Mouse (Mus musculus): ENCODE measurements around the gene Ctse. TPM values are rescaled to one million over a fixed set of nuclear protein-coding genes. Genes with fewer than 3 reads are reported as not detected.

Ctse gene
- 0.95 and 1.3 TPM in 2 replicates for polyA plus RNA-seq (2015; fragmentation: Nextera tagmentation; extraction: Ambion mirVana)

DNA sequence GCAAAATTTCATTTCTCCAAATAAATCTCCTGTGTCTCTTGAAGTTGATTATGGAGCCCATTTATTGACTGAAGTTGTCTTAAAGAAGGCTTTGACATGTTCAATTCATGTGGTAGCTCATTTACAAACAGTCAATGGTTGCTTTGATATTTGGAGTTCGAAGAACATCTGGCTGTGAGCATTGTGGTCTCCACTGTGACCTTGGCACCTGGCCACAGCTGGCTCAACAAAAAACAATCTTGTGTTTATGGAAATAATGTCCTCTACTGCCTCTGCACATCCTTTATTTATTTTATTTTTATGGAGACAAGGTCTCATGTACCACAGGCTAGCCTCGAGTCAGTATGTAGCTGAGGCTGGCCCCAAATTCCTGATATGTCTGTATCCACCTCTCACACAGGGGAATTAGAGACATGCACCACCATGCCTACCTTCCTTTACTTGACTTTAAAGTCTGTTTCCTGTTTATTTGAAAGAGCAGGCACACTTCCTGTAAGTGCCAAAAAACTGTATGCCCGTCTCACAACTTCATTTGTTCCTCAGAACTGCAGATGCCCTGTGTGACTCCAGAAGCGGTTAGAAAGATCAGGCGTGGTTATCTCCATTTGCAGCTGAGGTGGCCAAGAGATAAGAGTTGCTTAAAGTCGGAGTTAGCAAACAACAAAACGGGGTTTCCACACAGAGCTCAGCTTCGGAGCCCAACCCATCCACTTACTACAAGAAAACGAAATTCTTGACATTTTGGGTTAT, at the start of gene Ctse:
Gene Ctse, plus strand, starts transcription at position 516 of the 750 bp plus-strand sequence.
- no peaks in the 10 kb centered on the region for H3K27me3 ChIP-seq (ENCODE audit: control insufficient read depth, insufficient read depth, low read depth, low read length)
- H3K4me3 ChIP-seq (ENCODE audit: low read length), result no peak within 1 kb of the TSS
- no peaks in the 10 kb centered on the region; the same call in 1 of the 2 replicates for H3K4me1 ChIP-seq (replicated peaks; ENCODE audit: control insufficient read depth, insufficient read depth, low read length)
- ATAC-seq (ENCODE audit: low read depth), result no peak
- no peak within 1 kb of the TSS for H3K27ac ChIP-seq (ENCODE audit: low read length)
- no peaks in the 10 kb centered on the region for H3K9me3 ChIP-seq (ENCODE audit: control insufficient read depth, low read length)
- 33% methylated on average over 9 of the region's 9 CpGs for WGBS
- no peaks in the 10 kb centered on the region for H3K36me3 ChIP-seq (ENCODE audit: control insufficient read depth, insufficient read depth, low read length)
- no peak within 1 kb of the TSS for H3K9ac ChIP-seq (ENCODE audit: low read length)
- peak within 1 kb of the TSS; percentile 22; the same call in 1 of the 2 replicates for H3K4me2 ChIP-seq (ENCODE audit: low read depth, low read length)

GRCm38 (mm10) chr1:131598905-131599304, 39.2 kb upstream of the Ctse start, which contains the start of gene Avpr1b:
Avpr1b (plus strand) TSS chr1:131599239.
- no peaks in the 10 kb centered on the region for H3K36me3 ChIP-seq (ENCODE audit: control insufficient read depth, insufficient read depth, low read length)
- no peak within 1 kb of the TSS for H3K9ac ChIP-seq (ENCODE audit: low read length)
- H3K4me2 ChIP-seq (ENCODE audit: low read depth, low read length), result no peak within 1 kb of the TSS
- ATAC-seq (ENCODE audit: low read depth), result no peak
- H3K9me3 ChIP-seq (ENCODE audit: control insufficient read depth, low read length), result no peaks in the 10 kb centered on the region
- WGBS, result 18% methylated on average over 12 of the region's 12 CpGs
- H3K27ac ChIP-seq (ENCODE audit: low read length), result no peak within 1 kb of the TSS
- no peak within 1 kb of the TSS for H3K4me3 ChIP-seq (ENCODE audit: low read length)
- H3K4me1 ChIP-seq (replicated peaks; ENCODE audit: control insufficient read depth, insufficient read depth, low read length), result no peaks in the 10 kb centered on the region
- H3K27me3 ChIP-seq (ENCODE audit: control insufficient read depth, insufficient read depth, low read depth, low read length), result peaks cover 3% of the 10 kb centered on the region; the same call in 1 of the 2 replicates

DNA sequence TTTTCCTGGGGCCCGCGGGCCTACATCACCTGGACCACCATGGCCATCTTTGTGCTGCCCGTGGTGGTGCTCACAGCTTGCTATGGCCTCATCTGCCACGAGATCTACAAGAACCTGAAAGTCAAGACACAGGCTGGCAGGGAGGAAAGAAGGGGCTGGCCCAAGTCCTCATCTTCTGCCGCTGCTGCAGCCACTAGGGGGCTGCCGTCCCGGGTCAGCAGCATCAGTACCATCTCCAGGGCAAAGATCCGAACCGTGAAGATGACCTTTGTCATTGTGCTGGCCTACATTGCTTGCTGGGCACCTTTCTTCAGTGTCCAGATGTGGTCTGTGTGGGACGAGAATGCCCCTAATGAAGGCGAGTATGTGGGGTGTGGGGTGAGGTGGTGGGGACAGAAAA, 37.8 kb upstream of the Ctse start:
- H3K36me3 ChIP-seq (ENCODE audit: control insufficient read depth, insufficient read depth, low read length), result no peaks in the 10 kb centered on the region
- WGBS, result 28% methylated on average over 11 of the region's 11 CpGs
- no peak overlapping the region for H3K4me2 ChIP-seq (ENCODE audit: low read depth, low read length)
- no peaks in the 10 kb centered on the region for H3K9me3 ChIP-seq (ENCODE audit: control insufficient read depth, low read length)
- H3K27me3 ChIP-seq (ENCODE audit: control insufficient read depth, insufficient read depth, low read depth, low read length), result peaks cover 3% of the 10 kb centered on the region; the same call in 1 of the 2 replicates
- no peak overlapping the region for H3K9ac ChIP-seq (ENCODE audit: low read length)
- H3K27ac ChIP-seq (ENCODE audit: low read length), result no peak overlapping the region
- H3K4me3 ChIP-seq (ENCODE audit: low read length), result no peak overlapping the region
- ATAC-seq (ENCODE audit: low read depth), result no peak
- no peaks in the 10 kb centered on the region for H3K4me1 ChIP-seq (replicated peaks; ENCODE audit: control insufficient read depth, insufficient read depth, low read length)

- Histone ChIP-seq H3K9ac (ENCODE audit: low read length) (no peak overlapping the region), H3K27me3 (ENCODE audit: control insufficient read depth, insufficient read depth, low read depth, low read length) (no peaks in the 10 kb centered on the region), H3K36me3 (ENCODE audit: control insufficient read depth, insufficient read depth, low read length) (no peaks in the 10 kb centered on the region), H3K4me2 (ENCODE audit: low read depth, low read length) (no peak overlapping the region), H3K4me3 (ENCODE audit: low read length) (no peak overlapping the region), H3K9me3 (ENCODE audit: control insufficient read depth, low read length) (no peaks in the 10 kb centered on the region), H3K4me1 (replicated peaks; ENCODE audit: control insufficient read depth, insufficient read depth, low read length) (no peaks in the 10 kb centered on the region), H3K27ac (ENCODE audit: low read length) (no peak overlapping the region)
- WGBS, result 73% methylated on average over 2 of the region's 2 CpGs
- no peak for ATAC-seq (ENCODE audit: low read depth)
Observed at GRCm38 (mm10) chr1:131606719-131607118, 31.4 kb upstream of the Ctse start.

DNA sequence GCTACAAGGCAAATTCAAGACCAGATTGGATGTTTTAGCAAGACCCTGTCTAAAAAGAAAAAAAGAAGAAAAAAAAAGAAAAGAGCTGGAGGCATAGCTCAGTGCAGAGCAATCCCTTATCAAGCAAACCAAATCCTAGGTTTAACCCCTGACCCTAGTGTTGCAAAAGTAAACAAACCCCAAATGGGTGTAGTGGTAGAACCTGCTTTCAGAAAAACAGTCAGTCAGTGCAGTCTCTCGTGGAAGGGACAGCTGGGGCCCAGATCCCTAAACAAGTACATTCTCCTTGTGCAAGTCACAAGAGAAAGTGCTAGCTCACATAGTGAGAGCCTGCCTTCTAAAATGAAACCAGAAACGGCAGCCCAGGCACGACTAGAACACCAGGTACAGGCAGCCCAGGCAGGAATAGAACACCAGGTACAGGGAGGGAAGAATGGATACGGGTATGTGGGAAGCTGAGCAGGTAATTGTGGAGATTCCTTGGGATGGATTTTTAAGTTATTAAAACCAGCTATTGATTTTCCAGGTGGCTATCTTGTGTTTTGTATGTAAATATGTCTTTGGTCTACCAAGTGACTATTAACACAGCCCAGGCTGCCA, 25.4 kb upstream of the Ctse start:
- Histone ChIP-seq H3K9ac (ENCODE audit: low read length) (no peak overlapping the region), H3K4me1 (replicated peaks; ENCODE audit: control insufficient read depth, insufficient read depth, low read length) (no peaks in the 10 kb centered on the region), H3K27ac (ENCODE audit: low read length) (no peak overlapping the region), H3K36me3 (ENCODE audit: control insufficient read depth, insufficient read depth, low read length) (no peaks in the 10 kb centered on the region), H3K4me3 (ENCODE audit: low read length) (no peak overlapping the region), H3K4me2 (ENCODE audit: low read depth, low read length) (no peak overlapping the region), H3K27me3 (ENCODE audit: control insufficient read depth, insufficient read depth, low read depth, low read length) (no peaks in the 10 kb centered on the region), H3K9me3 (ENCODE audit: control insufficient read depth, low read length) (no peaks in the 10 kb centered on the region)
- ATAC-seq (ENCODE audit: low read depth), result no peak
- WGBS, result 21% methylated on average over 4 of the region's 4 CpGs

DNA sequence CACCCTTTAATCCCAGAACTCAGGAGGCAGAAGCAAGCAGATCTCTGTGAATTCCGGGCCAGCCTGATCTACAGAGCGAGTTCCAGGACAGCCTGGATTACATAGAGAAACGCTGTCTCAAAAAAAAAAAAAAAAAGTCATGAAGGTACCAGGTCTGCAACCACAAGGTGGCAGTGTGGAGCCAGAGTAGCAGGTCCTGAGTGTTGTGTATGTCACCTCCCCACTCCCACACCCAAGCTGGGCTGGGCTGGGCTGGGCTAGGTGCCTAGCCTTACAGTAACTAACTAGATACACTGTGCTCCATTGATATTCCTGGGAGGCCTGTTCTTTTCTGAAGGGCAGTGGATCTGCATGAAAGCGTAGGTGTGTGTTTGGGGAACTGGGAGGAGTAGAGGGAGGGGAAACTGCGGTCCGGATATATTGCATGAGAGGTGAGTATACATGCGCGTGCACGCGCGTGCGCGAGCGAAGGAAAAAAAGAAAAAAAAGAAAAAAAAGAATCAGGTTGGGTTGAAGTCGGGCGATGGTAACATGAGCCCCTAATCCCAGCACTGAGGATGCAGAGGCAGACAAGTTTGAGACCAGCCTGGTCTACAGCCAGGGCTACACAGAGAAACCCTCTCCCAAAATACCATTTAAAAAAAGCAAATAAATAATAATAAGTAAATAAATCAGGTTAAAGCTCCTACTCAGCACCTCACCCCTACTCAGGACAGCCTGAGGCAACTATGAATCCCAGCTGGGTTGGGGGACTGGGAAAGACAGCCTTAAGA, 24.6 kb upstream of the Ctse start:
- H3K9ac ChIP-seq (ENCODE audit: low read length), result no peak overlapping the region
- 66% methylated on average over 16 of the region's 16 CpGs for WGBS
- H3K4me2 ChIP-seq (ENCODE audit: low read depth, low read length), result no peak overlapping the region
- no peaks in the 10 kb centered on the region for H3K27me3 ChIP-seq (ENCODE audit: control insufficient read depth, insufficient read depth, low read depth, low read length)
- H3K27ac ChIP-seq (ENCODE audit: low read length), result no peak overlapping the region
- no peak overlapping the region for H3K4me3 ChIP-seq (ENCODE audit: low read length)
- ATAC-seq (ENCODE audit: low read depth), result peak; percentile 80
- no peaks in the 10 kb centered on the region for H3K4me1 ChIP-seq (replicated peaks; ENCODE audit: control insufficient read depth, insufficient read depth, low read length)
- H3K36me3 ChIP-seq (ENCODE audit: control insufficient read depth, insufficient read depth, low read length), result no peaks in the 10 kb centered on the region
- H3K9me3 ChIP-seq (ENCODE audit: control insufficient read depth, low read length), result no peaks in the 10 kb centered on the region

GRCm38 (mm10) chr1:131614641-131615040, 23.5 kb upstream of the Ctse start:
- Histone ChIP-seq H3K9ac (ENCODE audit: low read length) (no peak overlapping the region), H3K9me3 (ENCODE audit: control insufficient read depth, low read length) (no peaks in the 10 kb centered on the region), H3K27me3 (ENCODE audit: control insufficient read depth, insufficient read depth, low read depth, low read length) (no peaks in the 10 kb centered on the region), H3K4me1 (replicated peaks; ENCODE audit: control insufficient read depth, insufficient read depth, low read length) (no peaks in the 10 kb centered on the region), H3K4me3 (ENCODE audit: low read length) (no peak overlapping the region), H3K36me3 (ENCODE audit: control insufficient read depth, insufficient read depth, low read length) (no peaks in the 10 kb centered on the region), H3K27ac (ENCODE audit: low read length) (no peak overlapping the region), H3K4me2 (ENCODE audit: low read depth, low read length) (no peak overlapping the region)
- no peak for ATAC-seq (ENCODE audit: low read depth)
- 79% methylated on average over 6 of the region's 6 CpGs for whole genome bisulfite sequencing

DNA sequence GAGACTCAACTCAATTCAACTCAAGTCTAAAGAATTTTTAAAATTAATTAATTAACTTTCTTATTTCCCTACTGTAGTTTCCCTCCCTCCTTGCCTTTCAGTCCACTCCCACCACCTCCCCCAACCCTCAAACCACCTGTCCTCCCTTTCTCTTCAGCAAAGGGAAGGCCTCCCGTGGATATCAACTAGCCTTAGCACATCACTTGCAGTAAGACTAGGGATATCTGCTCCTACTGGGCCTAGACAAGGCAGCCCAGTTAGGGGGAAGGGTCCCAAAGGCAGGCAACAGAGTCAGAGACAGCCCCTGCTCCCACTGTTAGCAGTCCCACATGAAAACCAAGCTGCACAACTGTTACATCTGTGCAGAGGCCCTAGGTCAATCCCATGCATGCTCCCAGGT, 22.0 kb upstream of the Ctse start:
- H3K27me3 ChIP-seq (ENCODE audit: control insufficient read depth, insufficient read depth, low read depth, low read length), result no peaks in the 10 kb centered on the region
- no peaks in the 10 kb centered on the region for H3K4me1 ChIP-seq (replicated peaks; ENCODE audit: control insufficient read depth, insufficient read depth, low read length)
- H3K27ac ChIP-seq (ENCODE audit: low read length), result no peak overlapping the region
- no peaks in the 10 kb centered on the region for H3K9me3 ChIP-seq (ENCODE audit: control insufficient read depth, low read length)
- H3K9ac ChIP-seq (ENCODE audit: low read length), result no peak overlapping the region
- no peak overlapping the region for H3K4me3 ChIP-seq (ENCODE audit: low read length)
- no peaks in the 10 kb centered on the region for H3K36me3 ChIP-seq (ENCODE audit: control insufficient read depth, insufficient read depth, low read length)
- 72% methylated on average over 1 of the region's 1 CpGs for WGBS
- no peak for ATAC-seq (ENCODE audit: low read depth)
- H3K4me2 ChIP-seq (ENCODE audit: low read depth, low read length), result no peak overlapping the region

GRCm38 (mm10) chr1:131616546-131617220, 21.4 kb upstream of the Ctse start:
- no peak overlapping the region for H3K27ac ChIP-seq (ENCODE audit: low read length)
- H3K27me3 ChIP-seq (ENCODE audit: control insufficient read depth, insufficient read depth, low read depth, low read length), result no peaks in the 10 kb centered on the region
- no peak for ATAC-seq (ENCODE audit: low read depth)
- no peak overlapping the region for H3K9ac ChIP-seq (ENCODE audit: low read length)
- no peak overlapping the region for H3K4me3 ChIP-seq (ENCODE audit: low read length)
- H3K36me3 ChIP-seq (ENCODE audit: control insufficient read depth, insufficient read depth, low read length), result no peaks in the 10 kb centered on the region
- no peaks in the 10 kb centered on the region for H3K4me1 ChIP-seq (replicated peaks; ENCODE audit: control insufficient read depth, insufficient read depth, low read length)
- H3K9me3 ChIP-seq (ENCODE audit: control insufficient read depth, low read length), result no peaks in the 10 kb centered on the region
- WGBS, result 53% methylated on average over 5 of the region's 5 CpGs
- H3K4me2 ChIP-seq (ENCODE audit: low read depth, low read length), result no peak overlapping the region
